Mouse (Mus musculus): ENCODE measurements around the gene Cntnap2. TPM values are rescaled to one million over a fixed set of nuclear protein-coding genes. Genes with fewer than 3 reads are reported as not detected.

Cntnap2 gene
- polyA plus RNA-seq, 1 experiment from 2014 or later = 0.48 TPM

DNA sequence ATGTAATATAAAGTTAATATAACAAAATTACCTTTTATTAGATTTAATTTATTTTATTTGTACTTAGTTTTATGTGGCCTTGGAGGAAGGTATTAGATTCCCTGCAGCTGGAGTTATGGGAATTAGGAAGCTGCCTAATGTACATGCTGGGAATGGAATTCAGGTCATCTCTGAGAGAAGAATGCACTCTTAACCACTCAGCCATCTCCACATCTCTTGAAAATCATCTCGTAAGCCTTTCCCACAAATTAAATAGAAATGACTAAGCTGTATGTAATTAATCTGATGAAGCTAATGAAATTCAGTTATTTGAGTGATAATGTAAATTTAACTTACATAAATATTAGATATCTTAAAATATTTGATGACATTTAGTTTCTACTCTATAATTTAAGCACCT is 826.3 kb downstream of the Cntnap2 start:
- DNase-seq (ENCODE audit: low spot score) = no peak

GRCm38 (mm10) chr6:45887901-45888300 is 828.7 kb downstream of the Cntnap2 start:
- no peak for DNase-seq (ENCODE audit: low spot score)

DNA sequence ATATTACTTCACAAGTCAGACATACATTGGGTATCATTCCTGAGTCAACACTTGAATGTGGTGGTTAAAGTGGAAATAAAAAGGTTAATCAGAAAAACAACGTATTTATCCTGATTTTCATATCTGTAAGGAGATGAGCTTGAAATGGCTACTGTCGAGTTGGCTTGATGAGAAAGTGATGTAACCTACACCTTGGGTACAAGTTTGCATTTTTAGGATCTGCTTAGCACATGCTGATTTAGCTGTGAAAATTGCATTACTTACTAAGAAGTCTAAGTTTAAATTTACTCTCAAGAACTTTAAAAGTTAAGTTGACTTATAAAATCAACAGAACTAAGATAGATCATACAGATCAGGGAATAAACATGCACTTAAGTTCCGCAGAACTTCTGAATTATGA is 879.1 kb downstream of the Cntnap2 start:
- DNase-seq (ENCODE audit: low spot score) = no peak

DNA sequence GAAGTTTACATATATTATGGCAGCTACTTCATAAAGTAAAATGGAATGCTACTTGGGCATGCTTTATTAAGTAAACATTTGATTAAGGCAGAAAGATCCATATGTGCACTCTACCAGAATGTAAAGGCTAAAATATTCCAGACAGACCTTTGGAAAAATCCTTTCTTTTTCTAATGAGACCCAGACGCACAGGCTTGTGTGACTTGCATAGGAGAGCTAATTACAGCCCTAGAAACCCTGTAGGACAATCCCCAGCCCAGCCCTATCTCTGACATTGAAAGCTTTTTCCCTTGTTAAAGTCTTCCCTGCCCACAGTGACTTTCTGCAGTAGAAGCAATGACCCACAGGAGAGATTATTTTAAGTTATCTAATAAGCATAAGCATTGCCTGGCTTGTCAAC is 879.6 kb downstream of the Cntnap2 start:
- no peak for DNase-seq (ENCODE audit: low spot score)

- no peak for DNase-seq (ENCODE audit: low spot score)
These were observed 886.2 kb downstream of the Cntnap2 start for GRCm38 (mm10) chr6:45945144-45945985.

- DNase-seq (ENCODE audit: low spot score) = no peak
These were observed 895.6 kb downstream of the Cntnap2 start for GRCm38 (mm10) chr6:45954773-45955172.

- no peak for DNase-seq (ENCODE audit: low spot score)
These were observed 905.3 kb downstream of the Cntnap2 start for GRCm38 (mm10) chr6:45964494-45964893.

GRCm38 (mm10) chr6:45974471-45975154 is 915.5 kb downstream of the Cntnap2 start:
- DNase-seq (ENCODE audit: low spot score) = no peak

DNA sequence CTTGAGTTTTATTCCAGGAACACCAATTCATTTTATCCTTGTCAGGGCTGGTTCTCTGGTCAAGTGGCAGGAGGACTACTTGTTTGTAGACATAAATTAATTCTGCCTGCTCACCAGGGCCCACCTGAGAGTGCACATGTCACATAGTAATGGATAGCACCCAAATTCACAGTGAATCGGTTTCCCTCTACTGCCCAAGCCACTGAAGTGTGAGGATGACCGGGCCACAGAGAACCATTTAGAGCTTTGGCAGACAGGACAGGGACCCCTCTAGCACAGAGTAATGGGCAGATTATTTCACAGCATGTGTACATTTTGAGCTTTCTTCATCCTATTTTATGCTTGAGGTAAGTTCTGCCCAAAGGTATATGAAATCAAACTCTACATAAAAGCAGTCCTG is 920.0 kb downstream of the Cntnap2 start:
- DNase-seq (ENCODE audit: low spot score) = no peak

- no peak for DNase-seq (ENCODE audit: low spot score)
These were observed 928.9 kb downstream of the Cntnap2 start for GRCm38 (mm10) chr6:45988051-45988450.

DNA sequence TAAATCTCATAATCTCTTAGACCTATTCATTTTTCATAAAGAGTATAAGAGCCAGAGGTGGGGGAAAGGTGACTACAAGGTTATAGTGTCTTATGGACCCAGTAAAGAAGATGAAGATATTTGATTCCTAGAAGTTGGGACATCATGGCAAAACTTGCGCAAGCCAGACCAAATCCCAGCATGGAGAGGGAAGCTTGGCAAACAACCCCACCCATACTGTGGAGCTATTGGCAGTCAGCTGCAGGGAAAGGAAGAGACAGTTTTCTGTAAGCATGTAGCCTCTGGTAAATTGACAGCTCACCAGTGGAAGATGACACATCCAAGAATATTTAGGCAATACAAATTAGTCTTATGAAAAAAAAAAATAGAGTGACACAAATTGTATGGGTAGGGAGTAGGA is 931.9 kb downstream of the Cntnap2 start:
- DNase-seq (ENCODE audit: low spot score) = no peak

DNA sequence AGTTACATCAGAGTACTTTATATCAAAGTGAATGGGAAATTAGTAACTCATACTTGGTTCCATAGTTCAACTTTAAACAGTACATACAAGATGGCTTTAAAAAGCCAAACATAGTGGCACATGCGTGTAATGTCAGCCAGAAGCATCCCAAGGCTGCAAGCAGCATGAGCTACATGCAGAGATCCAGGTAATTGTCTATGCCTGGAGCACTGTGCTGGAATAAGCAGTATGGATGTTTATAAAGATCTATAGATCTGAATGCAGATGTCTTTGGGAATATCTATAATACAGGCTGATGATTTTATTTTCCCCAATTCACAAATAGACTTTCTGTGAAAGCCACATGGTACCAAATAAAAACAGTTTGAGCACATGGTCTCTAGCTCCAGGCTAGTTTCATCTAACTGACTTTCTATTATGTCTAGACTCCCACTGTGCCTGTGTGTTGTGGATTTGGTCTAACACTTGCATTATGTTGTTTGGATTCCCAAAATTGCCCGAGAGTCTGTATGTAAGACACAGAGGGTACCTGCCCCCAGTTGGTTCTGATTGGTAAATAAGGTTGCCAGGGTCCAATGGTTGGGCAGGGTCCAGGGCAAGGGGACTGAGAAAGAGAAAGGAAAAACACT is 963.5 kb downstream of the Cntnap2 start:
- DNase-seq (ENCODE audit: low spot score) = no peak

- DNase-seq (ENCODE audit: low spot score) = no peak
These were observed 972.9 kb downstream of the Cntnap2 start for GRCm38 (mm10) chr6:46031821-46032594.

GRCm38 (mm10) chr6:46033108-46033507 is 974.0 kb downstream of the Cntnap2 start:
- DNase-seq (ENCODE audit: low spot score) = no peak

DNA sequence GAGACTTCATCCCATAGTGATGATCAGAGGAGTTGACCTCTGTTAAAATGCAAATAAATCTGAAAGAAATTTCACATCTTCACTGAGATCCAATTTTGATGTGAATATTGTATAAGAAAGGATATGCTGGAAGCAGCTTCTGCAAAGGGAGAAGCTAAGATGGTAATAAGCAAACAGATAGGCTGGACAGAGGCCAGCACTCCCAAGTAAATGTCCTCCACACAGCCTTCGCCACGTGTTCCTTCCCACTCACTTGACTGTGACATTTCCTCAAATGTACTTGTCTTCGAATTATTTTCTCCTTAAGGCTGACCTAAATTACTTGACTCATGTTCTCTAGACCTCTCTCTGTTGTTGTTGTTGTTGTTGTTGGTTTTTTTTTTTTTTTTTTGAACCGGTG is 981.5 kb downstream of the Cntnap2 start:
- DNase-seq (ENCODE audit: low spot score) = no peak

DNA sequence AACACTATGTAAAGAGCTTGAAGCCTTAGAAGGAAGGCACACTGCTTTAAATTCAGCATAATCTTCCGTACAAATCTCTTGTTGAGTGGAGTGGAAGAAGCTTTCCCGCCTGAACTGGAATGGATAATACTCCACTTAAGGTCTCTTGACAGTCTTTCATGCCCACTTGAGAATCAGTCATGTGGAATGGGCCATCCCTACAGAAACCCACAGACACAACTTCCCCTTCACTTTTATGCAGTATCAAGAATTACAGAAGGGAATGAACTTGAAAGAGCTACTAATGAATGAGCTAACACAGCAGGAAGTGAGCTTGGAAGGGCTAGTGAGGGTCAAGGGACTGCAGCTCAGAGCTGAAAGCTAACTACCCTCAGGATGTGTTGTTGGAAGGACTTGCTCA is 1021.1 kb downstream of the Cntnap2 start:
- DNase-seq (ENCODE audit: low spot score) = no peak

DNA sequence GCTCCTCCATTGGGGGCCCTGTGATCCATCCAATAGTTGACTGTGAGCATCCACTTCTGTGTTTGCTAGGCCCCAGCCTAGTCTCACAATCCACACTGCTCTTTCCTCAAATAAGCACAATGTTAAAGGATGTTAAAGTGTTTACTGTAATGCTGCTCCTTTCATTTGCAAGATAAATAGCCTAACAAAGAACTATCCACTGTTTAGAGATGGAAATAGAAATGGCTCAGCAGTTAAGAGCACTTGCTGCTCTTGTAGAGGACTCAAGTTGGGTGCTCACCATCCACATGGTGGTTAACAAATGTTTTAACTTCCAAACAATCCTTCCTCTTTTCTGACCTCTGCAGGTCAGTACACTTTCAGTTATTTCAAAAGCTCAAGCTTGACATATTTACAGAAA is 1022.3 kb downstream of the Cntnap2 start:
- DNase-seq (ENCODE audit: low spot score) = no peak

DNA sequence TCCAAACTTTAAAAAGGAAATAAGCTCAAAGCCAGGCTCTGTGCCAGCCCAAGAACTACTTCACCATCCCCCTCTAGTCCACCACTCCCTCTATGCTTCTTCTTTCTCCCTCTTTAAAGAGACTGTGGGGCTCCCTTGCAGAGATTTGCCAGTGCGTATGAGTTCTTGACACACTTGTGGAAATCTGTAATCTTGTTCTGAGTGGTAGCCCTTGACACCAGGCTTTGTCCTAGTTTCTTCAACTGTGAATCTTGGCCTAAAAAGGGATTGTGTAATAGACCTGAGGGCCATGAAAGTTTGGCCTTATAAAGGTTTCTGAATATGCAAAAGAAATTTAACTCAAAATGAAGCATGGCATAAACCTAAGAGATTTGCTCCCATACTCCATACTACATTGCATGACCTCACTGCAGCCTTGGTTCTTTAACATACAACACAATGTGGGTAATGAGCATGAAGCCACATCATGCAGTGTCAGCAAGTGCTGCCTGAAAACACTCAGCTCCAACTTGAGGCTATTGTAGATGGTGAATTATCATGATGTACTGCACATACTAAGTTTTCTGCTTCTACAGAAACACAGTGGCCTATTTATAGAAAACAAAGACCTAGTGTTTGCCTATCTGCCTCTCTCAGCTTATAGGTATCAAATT is 1084.2 kb downstream of the Cntnap2 start:
- no peak for DNase-seq (ENCODE audit: low spot score)

DNA sequence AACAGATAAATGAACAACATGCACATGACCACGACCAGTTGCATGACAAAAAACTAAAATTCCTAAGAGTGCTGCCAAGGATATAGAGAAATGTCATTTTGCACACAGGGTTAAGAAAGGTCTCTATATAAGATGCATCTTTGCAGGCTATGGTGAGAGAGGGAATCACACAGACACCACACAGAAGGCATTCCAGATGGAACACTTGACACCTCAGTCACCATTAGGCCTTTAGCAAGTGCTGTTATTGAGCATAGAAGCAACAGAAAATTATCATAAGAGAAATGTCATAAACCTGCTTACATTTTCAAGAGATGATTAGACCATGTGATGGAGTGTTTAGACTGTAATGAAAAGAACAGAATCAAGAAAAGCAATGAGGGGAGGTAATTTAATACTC is 1107.7 kb downstream of the Cntnap2 start:
- no peak for DNase-seq (ENCODE audit: low spot score)

DNA sequence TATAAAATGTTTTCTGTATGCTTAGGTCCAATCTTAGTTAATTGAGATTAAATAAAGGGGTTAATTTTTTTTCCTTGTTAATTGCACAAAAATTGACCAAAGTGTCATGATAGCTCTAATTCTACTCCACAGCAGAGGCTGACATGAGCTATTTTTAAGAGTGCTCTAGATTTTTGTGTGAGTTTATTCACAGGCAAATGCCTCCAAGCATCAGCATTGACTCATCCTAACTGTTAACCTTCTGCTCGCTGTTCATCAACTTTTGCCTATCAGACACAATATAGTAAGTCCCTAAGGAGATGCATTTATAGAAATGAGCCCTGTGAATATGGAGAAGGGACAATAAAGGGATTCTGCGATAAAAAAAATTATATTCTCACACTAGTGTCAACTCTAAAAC is 1138.1 kb downstream of the Cntnap2 start:
- no peak for DNase-seq (ENCODE audit: low spot score)

- DNase-seq (ENCODE audit: low spot score) = no peak
These were observed 1142.7 kb downstream of the Cntnap2 start for GRCm38 (mm10) chr6:46201828-46202227.

All from thymus, postnatal 0 days (tissue).